Mouse (Mus musculus) heart, adult 2 months (tissue): ENCODE measurements around the gene Wdr41.

ENCODE experiments used
- EP300 ChIP-seq: fragments of 200-500 bp; IDR thresholded peaks from 2 replicates; pipeline ENCODE4 v1.6.1; 2011; ENCODE audit warnings: low read depth, low read length, control low read depth; ENCODE audit not compliant: insufficient read depth
- POLR2A ChIP-seq: fragments of 200-500 bp; IDR thresholded peaks from 2 replicates; pipeline ENCODE4 v1.6.1; 2011; ENCODE audit warnings: mild to moderate bottlenecking, low read depth, low read length, control low read depth; ENCODE audit not compliant: insufficient read depth

DNA sequence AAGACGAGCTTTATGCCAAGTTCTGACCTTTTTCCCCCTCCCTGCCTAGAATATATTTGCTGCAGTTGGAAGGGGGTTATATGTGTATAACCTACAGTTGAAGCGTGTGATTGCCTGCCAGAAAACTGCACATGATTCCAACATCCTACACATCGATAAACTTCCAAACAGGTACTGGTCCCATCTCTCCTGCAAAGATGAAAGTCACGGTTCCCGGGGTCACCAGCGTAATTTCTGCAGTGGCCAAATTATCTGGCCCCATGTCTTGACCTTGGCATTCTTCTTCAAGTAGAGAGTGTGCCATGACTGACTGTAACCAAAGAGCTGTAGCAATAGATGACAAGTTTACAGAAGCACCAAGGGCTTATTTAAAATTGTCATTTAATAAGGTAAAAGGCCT lies 41.1 kb downstream of the Wdr41 start:
- no peak for TF ChIP-seq POLR2A
- no peak for TF ChIP-seq EP300
